Mouse (Mus musculus) liver, embryonic 14.5 days (tissue): ENCODE data around the gene Wipf2. TPM values are rescaled to one million over a fixed set of nuclear protein-coding genes. Genes with fewer than 3 reads are reported as not detected.

ENCODE experiments used
- ATAC-seq: fragments of 200-750 bp; cut with Nextera tagmentation; 2 replicates; pipeline ENCODE4 v1.8.0; 2017; ENCODE audit warnings: moderate number of reproducible peaks, mild to moderate bottlenecking, moderate library complexity; ENCODE audit not compliant: insufficient read depth
- DNase-seq, 3 experiments: peaks; one replicate each; pipeline ENCODE4 v3.0.0-alpha.2; 2012 to 2013; ENCODE audit warnings: low read depth in 3 of 3, low spot score in 3 of 3
- H3K27ac ChIP-seq: fragments of 300-500 bp; sonication (generic); 2 replicates; pipeline ENCODE4 v1.5.1; 2014; ENCODE audit warnings: moderate library complexity, mild to moderate bottlenecking, control low read depth, inconsistent platforms
- H3K27me3 ChIP-seq: fragments of 300-500 bp; sonication (generic); 2 replicates; pipeline ENCODE4 v1.6.1; 2014; ENCODE audit warnings: mild to moderate bottlenecking, low read length, moderate library complexity; ENCODE audit not compliant: control insufficient read depth, insufficient read depth
- H3K36me3 ChIP-seq: fragments of 300-500 bp; sonication (generic); replicated peaks from 2 replicates; pipeline ENCODE4 v1.6.1; 2014; ENCODE audit warnings: low read depth; ENCODE audit not compliant: control insufficient read depth, insufficient read depth
- H3K4me1 ChIP-seq, 2 experiments: fragments of 200-500 bp in 1 of 2; fragments of 300-500 bp in 1 of 2; sonication (generic) in 1 of 2; replicated peaks; 2 replicates each; pipeline ENCODE4 v1.6.1; 2012 to 2014; ENCODE audit warnings: antibody characterized with exemption in 1 of 2, inconsistent platforms in 1 of 2, low read length in 1 of 2; ENCODE audit not compliant: control insufficient read depth in 2 of 2, insufficient read depth in 2 of 2
- H3K4me2 ChIP-seq: fragments of 300-500 bp; sonication (generic); 2 replicates; pipeline ENCODE4 v1.6.1; 2014; ENCODE audit warnings: low read depth, mild to moderate bottlenecking, control low read depth, moderate library complexity
- H3K4me3 ChIP-seq, 2 experiments: fragments of 200-500 bp in 1 of 2; fragments of 300-500 bp in 1 of 2; sonication (generic) in 1 of 2; 2 replicates each; pipeline ENCODE4 v1.5.1; 2012 to 2014; ENCODE audit warnings: low read depth in 2 of 2, low read length in 2 of 2, mild to moderate bottlenecking in 2 of 2, control low read depth in 1 of 2, inconsistent platforms in 1 of 2, moderate library complexity in 1 of 2; ENCODE audit not compliant: insufficient read depth in 1 of 2
- H3K9ac ChIP-seq: fragments of 300-500 bp; sonication (generic); replicated peaks from 2 replicates; pipeline ENCODE4 v1.6.1; 2014; ENCODE audit warnings: mild to moderate bottlenecking, control low read depth, moderate library complexity
- H3K9me3 ChIP-seq: fragments of 300-500 bp; sonication (generic); 2 replicates; pipeline ENCODE4 v1.6.1; 2016; ENCODE audit warnings: low read length, mixed read lengths; ENCODE audit not compliant: control insufficient read depth
- CTCF ChIP-seq: IDR thresholded peaks from 2 replicates; pipeline ENCODE4 v1.5.1; 2016; ENCODE audit warnings: antibody characterized with exemption, low read depth, control low read depth
- EP300 ChIP-seq: IDR thresholded peaks from 2 replicates; pipeline ENCODE4 v1.6.1; 2016; ENCODE audit warnings: antibody characterized with exemption, low read depth
- WGBS: fragments of 180-500 bp; shearing (Covaris S2); extraction: QIAGEN DNeasy Blood & Tissue Kit; methylation state at CpG from one replicate; pipeline ENCODE4 v1.1.7; 2014; ENCODE audit not compliant: insufficient replicate concordance; 5-methylcytosine and 5-hydroxymethylcytosine counted together
- polyA plus RNA-seq, 2 experiments: library from polyadenylated mRNA; depleted of rRNA in 1 of 2; stranded (reverse) in 1 of 2; unstranded in 1 of 2; fragments of >200 nt; fragmentation: Nextera tagmentation in 1 of 2; extraction: Ambion mirVana in 1 of 2; gene quantifications; 2 replicates each; pipeline versions ENCODE4 v1.2.1 to v1.2.3; 2012 to 2014

The Wipf2 gene
- polyA plus RNA-seq, 2 experiments = 1.1 to 2.1 TPM

DNA sequence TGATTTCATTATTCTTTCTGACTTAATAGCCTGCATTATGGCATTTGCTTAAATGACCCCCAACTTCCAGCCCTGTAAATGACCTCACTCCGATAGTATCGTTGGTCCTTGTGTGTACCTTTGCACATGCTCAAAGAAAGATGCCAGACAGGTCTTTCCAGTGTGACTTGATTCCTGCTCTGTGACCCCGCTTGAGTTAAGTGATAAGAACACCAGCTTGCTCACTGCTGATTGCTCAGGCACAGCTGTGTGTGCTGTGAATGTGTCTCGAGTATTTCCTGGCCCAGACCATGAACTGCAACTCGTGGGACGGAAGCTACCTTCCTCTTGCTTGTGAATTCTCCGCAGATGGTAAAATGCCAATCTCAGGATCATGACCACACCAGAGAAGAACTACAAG lies 41.6 kb downstream of the Wipf2 start:
- peak overlapping the region in 1 of 2 experiments; percentile 5; a peak in 1 of 4 replicates for H3K4me3 ChIP-seq
- no peaks in the 10 kb centered on the region for H3K27me3 ChIP-seq
- TF ChIP-seq CTCF = no peak
- peak; percentile 35 for TF ChIP-seq EP300
- H3K27ac ChIP-seq = peak overlapping the region; percentile 86
- H3K9ac ChIP-seq = peak overlapping the region; percentile 10
- H3K4me1 ChIP-seq = peaks cover 48 to 61% of the 10 kb centered on the region in 2 experiments
- H3K9me3 ChIP-seq = no peaks in the 10 kb centered on the region
- ATAC-seq (peak; percentile 70), DNase-seq (peak; percentile 61 to 64 (median 62))
- H3K36me3 ChIP-seq = peaks cover 22% of the 10 kb centered on the region
- H3K4me2 ChIP-seq = peak overlapping the region; percentile 67
- WGBS = 11% methylated on average over 7 of the region's 7 CpGs

- TF ChIP-seq CTCF (no peak), EP300 (peak; percentile 48; the same call in 1 of the 2 replicates)
- Histone ChIP-seq H3K4me3 (no peak overlapping the region), H3K27me3 (no peaks in the 10 kb centered on the region), H3K4me2 (peak overlapping the region; percentile 67), H3K4me1 (peaks cover 53 to 63% of the 10 kb centered on the region in 2 experiments), H3K27ac (peak overlapping the region; percentile 86), H3K9me3 (no peaks in the 10 kb centered on the region), H3K9ac (peak overlapping the region; percentile 10), H3K36me3 (peaks cover 25% of the 10 kb centered on the region)
- no peak for ATAC-seq
- 10% methylated on average over 4 of the region's 4 CpGs for WGBS
- DNase-seq = no peak
Observed at GRCm38 (mm10) chr11:98905583-98905982, 42.1 kb downstream of the Wipf2 start.

- Histone ChIP-seq H3K4me2 (peak overlapping the region; percentile 89), H3K27me3 (no peaks in the 10 kb centered on the region), H3K4me1 (peaks cover 66 to 76% of the 10 kb centered on the region in 2 experiments), H3K36me3 (peaks cover 34% of the 10 kb centered on the region), H3K27ac (peak overlapping the region; percentile 77), H3K9ac (peak overlapping the region; percentile 68), H3K9me3 (no peaks in the 10 kb centered on the region), H3K4me3 (peak overlapping the region; percentile 36 to 60)
- TF ChIP-seq EP300 (no peak), CTCF (no peak)
- DNase-seq = no peak
- no peak for ATAC-seq
- WGBS = 45% methylated on average over 5 of the region's 5 CpGs
Observed at GRCm38 (mm10) chr11:98907063-98907436, 43.6 kb downstream of the Wipf2 start.

DNA sequence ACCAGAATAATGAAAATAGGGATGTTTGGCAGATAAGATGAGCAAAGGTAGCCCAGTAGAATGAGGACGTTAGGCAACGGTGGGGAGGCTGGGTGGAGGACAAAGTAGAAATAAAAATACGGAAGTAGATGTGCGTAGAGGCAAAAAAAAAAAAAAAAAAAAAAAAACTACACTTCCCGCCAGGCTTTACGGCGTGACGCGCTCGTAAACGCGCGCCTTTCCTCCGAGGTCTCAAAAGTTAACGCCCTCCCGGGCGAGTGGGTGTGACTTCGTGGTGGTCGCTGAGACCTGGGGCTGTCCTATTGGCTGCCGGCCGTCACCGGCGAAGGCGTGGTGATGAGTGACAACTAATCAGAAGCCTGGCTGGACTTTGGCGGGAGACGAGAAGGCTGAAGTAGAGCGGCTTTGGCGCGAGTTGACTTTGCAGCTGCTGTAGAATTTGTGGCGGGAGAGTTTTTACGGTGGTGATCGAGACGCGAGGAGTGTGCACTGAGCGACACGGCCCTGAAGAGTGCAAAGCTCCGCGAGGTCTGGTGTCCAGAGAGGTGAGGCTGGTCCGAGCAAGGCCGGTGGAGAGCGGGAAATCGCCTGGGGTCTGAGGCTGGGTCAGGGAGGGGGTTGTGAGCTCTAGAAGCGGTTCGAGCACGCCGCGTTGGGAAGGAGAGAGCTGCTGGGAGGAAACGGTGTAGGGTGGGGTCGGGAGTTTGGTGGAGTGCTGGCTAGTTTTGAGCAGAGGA lies 44.2 kb downstream of the Wipf2 start, which contains the start of gene Cdc6:
Gene Cdc6 (plus strand): TSS at position 365 of the 737 bp plus-strand sequence.
- WGBS = under 1% methylated on average over 49 of the region's 49 CpGs
- peak; percentile 85 for ATAC-seq
- peaks cover 40% of the 10 kb centered on the region for H3K36me3 ChIP-seq
- H3K4me3 ChIP-seq = peak within 1 kb of the TSS; percentile 60 to 88
- H3K27ac ChIP-seq = peak within 1 kb of the TSS; percentile 84
- no peak for TF ChIP-seq CTCF
- TF ChIP-seq EP300 = no peak; the same call in 1 of the 2 replicates
- peak within 1 kb of the TSS; percentile 89 for H3K4me2 ChIP-seq
- no peaks in the 10 kb centered on the region for H3K27me3 ChIP-seq
- peak within 1 kb of the TSS; percentile 68 for H3K9ac ChIP-seq
- no peaks in the 10 kb centered on the region for H3K9me3 ChIP-seq
- peaks cover 68 to 76% of the 10 kb centered on the region in 2 experiments for H3K4me1 ChIP-seq
- DNase-seq = peak; percentile 99 to 100 (median 99)

GRCm38 (mm10) chr11:98909654-98910053 lies 46.2 kb downstream of the Wipf2 start:
- H3K27ac ChIP-seq = peak overlapping the region; percentile 84
- ATAC-seq (no peak), DNase-seq (peak; percentile 65 to 76 (median 69))
- peak overlapping the region; percentile 67 for H3K9ac ChIP-seq
- WGBS = 28% methylated on average over 6 of the region's 6 CpGs
- H3K9me3 ChIP-seq = no peaks in the 10 kb centered on the region
- H3K36me3 ChIP-seq = peaks cover 60% of the 10 kb centered on the region
- H3K4me1 ChIP-seq = peaks cover 47 to 58% of the 10 kb centered on the region in 2 experiments
- H3K27me3 ChIP-seq = no peaks in the 10 kb centered on the region
- peak overlapping the region; percentile 89 for H3K4me2 ChIP-seq
- TF ChIP-seq CTCF = peak; percentile 79
- peak; percentile 49 for TF ChIP-seq EP300
- H3K4me3 ChIP-seq = peak overlapping the region; percentile 60 to 88
